Mouse (Mus musculus): ENCODE results near the gene Pla1a.

DNA sequence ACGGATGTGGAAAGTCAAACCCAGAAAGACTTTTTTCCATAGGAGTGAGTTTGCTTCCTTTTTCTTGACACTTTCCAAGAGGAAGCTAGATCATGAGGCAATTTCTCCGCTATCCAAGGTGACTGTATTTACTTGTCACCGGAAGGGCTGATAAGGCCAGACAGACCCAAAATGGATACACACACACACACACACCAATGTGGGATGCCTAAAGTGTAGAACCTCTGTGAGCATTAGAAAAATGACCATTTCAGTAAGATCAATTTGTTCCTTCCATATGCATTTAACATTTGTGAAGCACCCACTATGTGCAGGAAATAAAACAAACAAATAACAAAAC, 69.7 kb downstream of the Pla1a start:
- TF ChIP-seq POLR2A (IDR thresholded peaks at IDR 0.05; ENCODE audit: insufficient read length, low read depth) = no peak
- no peak for TF ChIP-seq TCF12 (IDR thresholded peaks at IDR 0.05; ENCODE audit: insufficient read depth, poor library complexity, severe bottlenecking)
- TF ChIP-seq USF1 (IDR thresholded peaks at IDR 0.05; ENCODE audit: low read depth) = no peak
- TF ChIP-seq E2F4 (IDR thresholded peaks at IDR 0.05; ENCODE audit: insufficient read depth) = no peak
- no peak for TF ChIP-seq POLR2AphosphoS2 (IDR thresholded peaks at IDR 0.05; ENCODE audit: insufficient read length, low read depth)
- TF ChIP-seq MAX (IDR thresholded peaks at IDR 0.05; ENCODE audit: low read depth) = no peak
- no peak for TF ChIP-seq REST (IDR thresholded peaks at IDR 0.05; ENCODE audit: insufficient read depth, insufficient read length)
- TF ChIP-seq SRF (IDR thresholded peaks at IDR 0.05; ENCODE audit: control insufficient read depth, insufficient read length, low read depth) = no peak
- no peak for TF ChIP-seq CEBPB (IDR thresholded peaks at IDR 0.05; ENCODE audit: insufficient read depth, poor library complexity, severe bottlenecking)
- TF ChIP-seq MYOG (IDR thresholded peaks at IDR 0.05; ENCODE audit: control insufficient read depth in 1 of 3, insufficient read depth in 1 of 3, insufficient read length in 2 of 3, low read depth in 2 of 3) = no peak

All from myocyte (in vitro differentiated cells).